Mouse (Mus musculus) embryonic facial prominence, embryonic 13.5 days (tissue): ENCODE measurements around the gene Fam196b. TPM values are rescaled to one million over a fixed set of nuclear protein-coding genes. Genes with fewer than 3 reads are reported as not detected.

ENCODE experiments used
- ATAC-seq: fragments of 200-750 bp; cut with Nextera tagmentation; 2 replicates; pipeline ENCODE4 v1.8.0; 2017; ENCODE audit warnings: low read depth; ENCODE audit not compliant: insufficient number of reproducible peaks, insufficient read depth, low FRiP score, low TSS enrichment
- H3K27ac ChIP-seq: fragments of 300-500 bp; sonication (generic); 2 replicates; pipeline ENCODE4 v1.5.1; 2015; ENCODE audit warnings: moderate library complexity, mild to moderate bottlenecking, inconsistent platforms
- H3K27me3 ChIP-seq: fragments of 300-500 bp; sonication (generic); 2 replicates; pipeline ENCODE4 v1.6.1; 2015; ENCODE audit warnings: mild to moderate bottlenecking, inconsistent platforms
- H3K36me3 ChIP-seq: fragments of 300-500 bp; sonication (generic); 2 replicates; pipeline ENCODE4 v1.6.1; 2015; ENCODE audit warnings: mild to moderate bottlenecking, inconsistent platforms
- H3K4me1 ChIP-seq: fragments of 300-500 bp; sonication (generic); 2 replicates; pipeline ENCODE4 v1.6.1; 2015; ENCODE audit warnings: inconsistent platforms
- H3K4me2 ChIP-seq: fragments of 300-500 bp; sonication (generic); 2 replicates; pipeline ENCODE4 v1.6.1; 2015; ENCODE audit warnings: moderate library complexity, mild to moderate bottlenecking, inconsistent platforms
- H3K4me3 ChIP-seq: fragments of 300-500 bp; sonication (generic); 2 replicates; pipeline ENCODE4 v1.5.1; 2015; ENCODE audit warnings: mild to moderate bottlenecking, inconsistent platforms
- H3K9ac ChIP-seq: fragments of 300-500 bp; sonication (generic); 2 replicates; pipeline ENCODE4 v1.6.1; 2015; ENCODE audit warnings: mild to moderate bottlenecking, inconsistent platforms
- H3K9me3 ChIP-seq: fragments of 300-500 bp; sonication (generic); 2 replicates; pipeline ENCODE4 v1.6.1; 2016; ENCODE audit warnings: inconsistent platforms
- WGBS: fragments of 180-500 bp; shearing (Covaris S2); methylation state at CpG from one replicate; pipeline ENCODE4 v1.1.7; 2015; ENCODE audit warnings: mixed read lengths; 5-methylcytosine and 5-hydroxymethylcytosine counted together
- polyA plus RNA-seq: library from polyadenylated mRNA; unstranded; fragments of >200 nt; fragmentation: Nextera tagmentation; extraction: Ambion mirVana; gene quantifications from 2 replicates; pipeline ENCODE4 v1.2.1, GENCODE M21; 2015

The Fam196b gene
- polyA plus RNA-seq, 1 experiment from 2014 or later: 2.4 TPM

DNA sequence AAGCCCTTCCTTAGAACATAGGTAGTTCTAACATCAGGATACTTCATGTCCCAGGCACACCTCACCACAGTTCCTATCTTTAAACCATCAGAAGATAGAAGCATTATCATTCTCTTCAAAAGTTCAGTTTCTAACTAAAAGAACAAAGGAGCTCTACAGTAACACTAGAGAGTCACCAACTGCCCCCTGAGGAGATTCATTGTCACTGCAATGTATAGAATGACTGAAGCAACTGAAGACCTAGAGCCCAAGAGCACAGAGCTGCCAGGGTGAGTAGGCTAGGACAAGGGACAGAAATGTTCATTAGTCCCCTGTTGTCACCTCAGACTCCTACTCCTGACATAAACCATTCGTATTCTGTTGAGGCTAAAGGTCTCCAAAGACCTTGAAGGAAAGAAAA, 152.4 kb downstream of the Fam196b start:
- Histone ChIP-seq H3K36me3 (no peaks in the 10 kb centered on the region), H3K4me1 (no peaks in the 10 kb centered on the region), H3K4me2 (no peak overlapping the region), H3K9ac (no peak overlapping the region), H3K9me3 (no peaks in the 10 kb centered on the region), H3K27ac (no peak overlapping the region), H3K4me3 (no peak overlapping the region), H3K27me3 (no peaks in the 10 kb centered on the region)
- ATAC-seq: no peak
- 73% methylated on average over 1 of the region's 1 CpGs for WGBS

DNA sequence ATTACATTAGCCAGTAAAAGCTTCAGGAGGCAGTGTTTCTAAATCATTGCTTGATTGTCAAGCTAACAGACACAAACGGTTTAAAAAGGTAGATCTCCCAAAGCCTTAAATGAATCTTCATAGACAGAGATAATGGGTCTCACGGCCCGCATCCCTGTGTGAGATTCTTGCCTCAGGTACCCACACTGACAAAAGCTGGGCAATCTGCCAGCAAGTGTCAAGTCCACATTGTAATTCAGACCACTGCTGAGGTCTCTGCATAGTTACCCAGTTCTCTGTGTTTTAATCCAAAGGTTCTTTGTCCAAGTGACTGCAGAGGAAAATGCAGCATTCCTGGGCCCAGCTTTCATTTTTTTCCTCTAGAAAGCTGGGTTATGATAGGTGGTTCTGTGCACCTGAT, 153.9 kb downstream of the Fam196b start:
- ATAC-seq: no peak

DNA sequence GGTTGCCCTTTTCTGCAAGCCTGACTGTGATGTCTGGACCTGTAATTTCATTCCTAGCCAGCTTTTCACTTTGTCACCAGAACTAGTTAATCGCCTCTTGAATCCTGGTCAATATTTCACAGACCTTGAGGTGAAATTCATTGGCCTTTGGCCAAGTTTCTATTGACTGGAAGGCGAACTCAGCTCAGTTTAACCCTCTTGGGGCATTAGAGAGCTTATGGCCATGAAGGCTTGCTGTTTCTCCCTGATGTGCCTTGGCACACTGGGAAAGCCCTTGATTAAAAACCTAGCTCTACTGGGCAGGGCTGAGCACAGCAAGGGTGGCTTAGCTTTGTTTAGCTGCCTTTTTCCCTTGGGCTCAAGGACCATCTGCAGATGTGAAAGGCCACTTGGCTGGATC, 155.2 kb downstream of the Fam196b start:
- H3K4me1 ChIP-seq: no peaks in the 10 kb centered on the region
- no peak for ATAC-seq
- 71% methylated on average over 2 of the region's 2 CpGs for WGBS

More for the DNA sequence above, 153.9 kb downstream of the Fam196b start:
- H3K27me3 ChIP-seq: no peaks in the 10 kb centered on the region
- H3K4me3 ChIP-seq: no peak overlapping the region
- no peaks in the 10 kb centered on the region for H3K4me1 ChIP-seq
- no peak overlapping the region for H3K9ac ChIP-seq
- H3K4me2 ChIP-seq: no peak overlapping the region
- H3K36me3 ChIP-seq: no peaks in the 10 kb centered on the region
- H3K9me3 ChIP-seq: no peaks in the 10 kb centered on the region
- WGBS: 63% methylated on average over 3 of the region's 3 CpGs
- H3K27ac ChIP-seq: no peak overlapping the region

More for the DNA sequence above, 155.2 kb downstream of the Fam196b start:
- Histone ChIP-seq H3K36me3 (no peaks in the 10 kb centered on the region), H3K27me3 (no peaks in the 10 kb centered on the region), H3K4me2 (no peak overlapping the region), H3K4me3 (no peak overlapping the region), H3K9me3 (no peaks in the 10 kb centered on the region), H3K9ac (no peak overlapping the region), H3K27ac (no peak overlapping the region)

Other genes with a start within 250 kb of the Fam196b start
- gene 4930469K13Rik, start 216.3 kb upstream of the Fam196b start, polyA plus RNA-seq: 1.1 TPM in 1 of 2 replicates, not detected in the other
- gene Foxi1, start 106.7 kb upstream of the Fam196b start, polyA plus RNA-seq: 0.22 TPM in 1 of 2 replicates, not detected in the other